Mouse (Mus musculus) erythroblast, embryonic 14.5 days (primary cell): Measurements from ENCODE around the gene Nipal4. TPM values are rescaled to one million over a fixed set of nuclear protein-coding genes. Genes with fewer than 3 reads are reported as not detected.

ENCODE experiments used
- H3K27me3 ChIP-seq: 2 replicates; pipeline ENCODE4 v1.6.1; 2012; ENCODE audit warnings: inconsistent platforms; ENCODE audit not compliant: control insufficient read depth
- H3K36me3 ChIP-seq: 2 replicates; pipeline ENCODE4 v1.6.1; 2012; ENCODE audit warnings: mild to moderate bottlenecking, inconsistent platforms; ENCODE audit not compliant: control insufficient read depth
- H3K4me1 ChIP-seq: 2 replicates; pipeline ENCODE4 v1.6.1; 2012; ENCODE audit warnings: inconsistent platforms; ENCODE audit not compliant: control insufficient read depth
- H3K4me3 ChIP-seq: replicated peaks from 2 replicates; pipeline ENCODE3; 2012; ENCODE audit warnings: moderate library complexity, mild to moderate bottlenecking, inconsistent platforms
- H3K9me3 ChIP-seq: 2 replicates; pipeline ENCODE4 v1.6.1; 2012; ENCODE audit warnings: low read length, inconsistent platforms, mixed read lengths; ENCODE audit not compliant: control insufficient read depth
- GATA1 ChIP-seq: IDR thresholded peaks from 2 replicates; pipeline ENCODE4 v1.6.1; 2012; ENCODE audit warnings: low read length, inconsistent platforms, mixed read lengths
- TAL1 ChIP-seq: IDR thresholded peaks from 3 replicates; pipeline ENCODE4 v1.6.1; 2012; ENCODE audit warnings: low read length, inconsistent platforms, mixed read lengths
- polyA plus RNA-seq: library from polyadenylated mRNA; stranded (reverse); fragments of >175 nt; gene quantifications from 2 replicates; pipeline ENCODE4 v1.2.3, GENCODE M21; 2012

The Nipal4 gene
- polyA plus RNA-seq, 1 experiment, result not detected

- Histone ChIP-seq H3K4me1 (no peaks in the 10 kb centered on the region), H3K27me3 (peaks cover 4% of the 10 kb centered on the region; the same call in 1 of the 2 replicates), H3K4me3 (no peak overlapping the region), H3K9me3 (no peaks in the 10 kb centered on the region), H3K36me3 (no peaks in the 10 kb centered on the region)
- TF ChIP-seq TAL1 (no peak), GATA1 (no peak)
Measured at GRCm38 (mm10) chr11:46172128-46172527, 5.8 kb upstream of the Nipal4 start.

DNA sequence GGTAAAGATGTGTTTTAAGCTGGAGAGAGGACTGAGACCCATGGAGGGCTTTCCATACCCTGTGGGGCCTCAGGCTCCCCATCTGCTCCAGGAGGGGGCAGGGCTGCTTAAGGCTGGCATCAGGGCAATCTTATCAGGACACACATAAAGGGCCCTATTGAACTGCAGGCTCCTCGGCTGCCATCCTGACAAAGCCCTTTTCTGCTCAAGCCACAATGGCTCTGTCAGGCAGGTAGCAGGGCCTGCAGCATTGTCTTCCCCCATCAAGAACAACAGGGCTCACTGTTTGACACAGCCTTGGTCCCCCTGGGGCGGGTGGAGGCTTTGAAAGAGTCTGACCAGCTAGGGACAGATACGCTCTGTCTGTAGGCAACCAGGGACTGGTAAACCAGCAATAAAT lies 3.6 kb upstream of the Nipal4 start:
- peaks cover 24% of the 10 kb centered on the region for H3K27me3 ChIP-seq

GRCm38 (mm10) chr11:46168506-46168905 lies 2.2 kb upstream of the Nipal4 start:
- H3K4me3 ChIP-seq, result no peak overlapping the region
- TF ChIP-seq GATA1, result no peak
- H3K27me3 ChIP-seq, result peaks cover 31% of the 10 kb centered on the region
- H3K4me1 ChIP-seq, result no peaks in the 10 kb centered on the region
- H3K36me3 ChIP-seq, result no peaks in the 10 kb centered on the region
- no peaks in the 10 kb centered on the region for H3K9me3 ChIP-seq

More for the DNA sequence above, 3.6 kb upstream of the Nipal4 start:
- TF ChIP-seq GATA1 (no peak), TAL1 (no peak)
- H3K4me3 ChIP-seq, result no peak overlapping the region
- H3K4me1 ChIP-seq, result no peaks in the 10 kb centered on the region
- H3K9me3 ChIP-seq, result no peaks in the 10 kb centered on the region
- H3K36me3 ChIP-seq, result no peaks in the 10 kb centered on the region

- Histone ChIP-seq H3K4me1 (no peaks in the 10 kb centered on the region), H3K36me3 (no peaks in the 10 kb centered on the region), H3K9me3 (no peaks in the 10 kb centered on the region), H3K27me3 (no peaks in the 10 kb centered on the region), H3K4me3 (no peak overlapping the region)
- TF ChIP-seq TAL1 (no peak), GATA1 (no peak)
Measured at GRCm38 (mm10) chr11:46157462-46157861, 8.8 kb downstream of the Nipal4 start.

DNA sequence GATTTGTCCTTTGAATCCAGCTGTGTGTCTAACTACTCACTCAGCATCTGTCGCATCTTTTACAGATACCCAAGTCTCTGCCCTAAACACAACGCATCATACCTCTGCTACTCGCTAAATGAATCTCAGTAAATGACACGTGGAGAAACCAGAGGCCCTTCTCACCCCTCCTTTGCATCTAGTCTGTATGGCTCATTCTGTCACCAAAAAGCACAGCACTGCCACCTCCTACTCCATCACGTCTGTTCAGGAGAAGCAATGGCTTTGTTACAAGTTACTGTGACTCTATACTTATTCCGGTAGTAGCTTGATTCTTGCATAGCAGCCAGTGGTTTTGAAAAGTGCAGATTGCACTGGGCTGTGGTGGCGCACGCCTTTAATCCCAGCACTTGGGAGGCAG lies 9.4 kb downstream of the Nipal4 start:
- Histone ChIP-seq H3K36me3 (no peaks in the 10 kb centered on the region), H3K9me3 (no peaks in the 10 kb centered on the region), H3K27me3 (no peaks in the 10 kb centered on the region), H3K4me3 (no peak overlapping the region), H3K4me1 (no peaks in the 10 kb centered on the region)
- TF ChIP-seq TAL1, result no peak
- TF ChIP-seq GATA1, result no peak

GRCm38 (mm10) chr11:46146619-46147018 lies 19.7 kb downstream of the Nipal4 start:
- no peak overlapping the region for H3K4me3 ChIP-seq
- H3K4me1 ChIP-seq, result no peaks in the 10 kb centered on the region
- no peaks in the 10 kb centered on the region for H3K9me3 ChIP-seq
- TF ChIP-seq GATA1, result no peak
- TF ChIP-seq TAL1, result no peak
- H3K36me3 ChIP-seq, result no peaks in the 10 kb centered on the region
- peaks cover 3% of the 10 kb centered on the region; the same call in 1 of the 2 replicates for H3K27me3 ChIP-seq

DNA sequence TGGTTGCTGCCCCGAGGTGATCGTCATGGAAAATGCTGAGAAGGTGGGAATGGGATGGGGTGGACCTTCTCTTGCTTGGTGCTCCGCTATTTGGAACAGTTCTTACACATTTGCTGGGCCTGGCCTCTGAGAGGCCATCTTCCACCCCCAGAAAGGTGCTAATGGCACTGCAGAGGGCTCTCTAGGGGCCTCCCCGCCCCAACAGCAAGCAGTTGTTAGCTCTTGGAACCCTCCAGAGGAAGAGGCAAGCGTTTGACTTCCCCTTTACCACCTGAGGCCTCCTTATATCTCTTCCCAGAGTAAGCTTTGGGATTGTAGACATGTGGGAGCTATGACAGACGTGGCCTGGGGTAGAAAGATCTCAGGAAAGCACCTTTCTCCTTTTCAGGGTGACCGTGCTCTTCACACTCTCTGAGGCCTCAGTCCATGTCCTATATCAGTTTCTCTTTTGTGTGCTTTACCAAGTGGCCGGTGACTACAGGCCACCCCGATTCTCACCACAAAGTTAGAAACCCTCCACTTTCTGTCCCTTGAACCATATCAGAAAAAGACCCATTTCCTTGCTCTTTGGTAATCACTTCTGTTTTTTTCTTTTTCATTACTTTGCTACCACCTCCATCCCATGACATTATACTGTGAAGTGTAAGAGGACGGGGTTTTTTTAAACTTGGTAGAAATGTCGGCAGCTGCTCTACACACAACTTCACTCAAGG lies 21.0 kb downstream of the Nipal4 start:
- no peak overlapping the region for H3K4me3 ChIP-seq
- no peaks in the 10 kb centered on the region for H3K36me3 ChIP-seq
- H3K27me3 ChIP-seq, result peaks cover 3% of the 10 kb centered on the region; the same call in 1 of the 2 replicates
- H3K4me1 ChIP-seq, result no peaks in the 10 kb centered on the region
- no peaks in the 10 kb centered on the region for H3K9me3 ChIP-seq
- TF ChIP-seq GATA1, result no peak
- no peak for TF ChIP-seq TAL1

GRCm38 (mm10) chr11:46143342-46143741 lies 23.0 kb downstream of the Nipal4 start:
- Histone ChIP-seq H3K27me3 (no peaks in the 10 kb centered on the region), H3K4me1 (no peaks in the 10 kb centered on the region), H3K4me3 (no peak overlapping the region), H3K36me3 (no peaks in the 10 kb centered on the region), H3K9me3 (no peaks in the 10 kb centered on the region)
- TF ChIP-seq TAL1 (no peak), GATA1 (no peak)

- TF ChIP-seq GATA1 (no peak), TAL1 (no peak)
- Histone ChIP-seq H3K4me1 (peaks cover 21% of the 10 kb centered on the region), H3K9me3 (no peaks in the 10 kb centered on the region)
Measured at GRCm38 (mm10) chr11:46134899-46135298, 31.4 kb downstream of the Nipal4 start.

More at GRCm38 (mm10) chr11:46134899-46135298, 31.4 kb downstream of the Nipal4 start:
- no peaks in the 10 kb centered on the region; the same call in 1 of the 2 replicates for H3K36me3 ChIP-seq
- no peak overlapping the region for H3K4me3 ChIP-seq
- no peaks in the 10 kb centered on the region for H3K27me3 ChIP-seq
